Mouse (Mus musculus): ENCODE results near the gene Map3k9.

DNA sequence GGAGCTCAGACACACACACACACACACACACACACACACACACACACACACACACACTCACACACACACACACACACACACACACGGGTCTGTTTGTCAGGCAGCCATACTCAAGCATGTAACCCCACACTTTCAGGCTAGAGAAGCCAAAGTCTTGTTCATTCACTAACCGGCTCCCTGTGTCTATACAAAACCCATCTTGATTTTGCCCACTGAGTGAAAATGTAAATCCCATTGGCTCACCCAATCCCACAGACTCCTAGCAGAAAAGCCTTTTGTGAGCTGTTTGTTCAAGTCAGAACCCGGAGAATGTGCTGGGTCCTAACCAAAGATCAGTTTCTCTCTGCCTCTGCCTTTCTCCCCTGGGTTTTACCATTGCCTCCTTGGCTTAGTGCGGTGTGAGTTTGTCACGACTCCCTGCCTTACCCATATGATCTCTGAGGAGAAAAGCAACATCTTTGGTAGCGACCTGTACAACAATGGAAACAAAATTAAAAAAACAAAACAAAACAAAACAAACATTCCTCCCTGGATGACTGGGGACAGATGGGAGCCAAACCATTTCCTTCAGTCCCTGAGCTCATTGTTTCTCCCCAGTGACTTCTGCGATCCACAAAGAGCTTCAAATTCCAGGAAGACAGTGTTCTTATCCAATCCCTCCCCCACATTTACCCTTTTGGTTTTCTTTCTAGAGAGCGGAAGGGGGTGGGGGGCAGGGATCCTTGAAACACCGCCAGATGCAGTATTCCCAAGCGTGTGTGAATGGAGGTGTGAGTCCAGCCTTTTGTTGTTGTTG is 35.6 kb upstream of the Map3k9 start:
- TF ChIP-seq CTCF (conservative IDR thresholded peaks at IDR 0.05; ENCODE audit: low read length) (no peak), POU5F1 (IDR thresholded peaks at IDR 0.05; ENCODE audit: borderline replicate concordance, low read length) (no peak)

All from E14TG2a.4 (cell line).